Mouse (Mus musculus): ENCODE results near the gene Lypd3. TPM values are rescaled to one million over a fixed set of nuclear protein-coding genes. Genes with fewer than 3 reads are reported as not detected.

Gene Lypd3
- 0.36 to 0.70 TPM (median 0.58 TPM) in 3 of 4 replicates, not detected in the other for total RNA-seq (2023)

GRCm38 (mm10) chr7:24636264-24636663 is at the start of gene Lypd3:
TSS of gene Lypd3 (plus strand) at chr7:24636550.

GRCm38 (mm10) chr7:24587330-24588105 is 48.8 kb upstream of the Lypd3 start, which contains the start of the genes Ethe1 and Zfp575:
TSS of gene Ethe1 (plus strand) at chr7:24587543.
TSS of gene Zfp575 (minus strand) at chr7:24587641.

GRCm38 (mm10) chr7:24610144-24610878 is 26.0 kb upstream of the Lypd3 start, which contains the start of gene Phldb3:
TSS of gene Phldb3 (plus strand) at chr7:24610763.

GRCm38 (mm10) chr7:24676575-24676974 is 40.2 kb downstream of the Lypd3 start, which contains the start of gene Tex101:
TSS of gene Tex101 (minus strand) at chr7:24676675.

Other genes with a start within 250 kb of the Lypd3 start
- gene Smg9, start 236.9 kb upstream of the Lypd3 start, total RNA-seq (2023) = 69.5 to 87.3 TPM (median 83.7 TPM) in 4 replicates
- gene Irgc1, start 184.3 kb upstream of the Lypd3 start, total RNA-seq (2023) = 3.5 to 5.6 TPM (median 5.0 TPM) in 4 replicates
- 484 to 612 TPM (median 535 TPM) in 4 replicates for gene Plaur, start 174.1 kb upstream of the Lypd3 start, total RNA-seq (2023)
- gene Cadm4, start 154.5 kb upstream of the Lypd3 start, total RNA-seq (2023) = 1.2 to 3.1 TPM (median 1.7 TPM) in 4 replicates
- 1.0 to 2.2 TPM (median 1.8 TPM) in 4 replicates for gene Zfp428, start 129.5 kb upstream of the Lypd3 start, total RNA-seq (2023)
- not detected in 4 replicates for gene AC161166.1, start 124.1 kb upstream of the Lypd3 start, total RNA-seq (2023)
- gene Irgq, start 105.9 kb upstream of the Lypd3 start, total RNA-seq (2023) = 21.1 to 23.8 TPM (median 22.9 TPM) in 4 replicates
- 0.95 TPM in 1 of 4 replicates, not detected in the others for gene Pinlyp, start 90.4 kb upstream of the Lypd3 start, total RNA-seq (2023)
- 82.6 to 95.2 TPM (median 89.3 TPM) in 4 replicates for gene Xrcc1, start 90.3 kb upstream of the Lypd3 start, total RNA-seq (2023)
- gene Ethe1, start 49.0 kb upstream of the Lypd3 start, total RNA-seq (2023) = 8.6 to 10.6 TPM (median 10.1 TPM) in 4 replicates
- gene Zfp575, start 48.9 kb upstream of the Lypd3 start, total RNA-seq (2023) = not detected in 4 replicates
- gene Phldb3, start 25.8 kb upstream of the Lypd3 start, total RNA-seq (2023) = 25.2 to 27.4 TPM (median 25.6 TPM) in 4 replicates
- not detected in 4 replicates for gene Tex101, start 40.1 kb downstream of the Lypd3 start, total RNA-seq (2023)
- not detected in 4 replicates for gene BC049730, start 72.7 kb downstream of the Lypd3 start, total RNA-seq (2023)
- gene Gm4763, start 90.4 kb downstream of the Lypd3 start, total RNA-seq (2023) = not detected in 4 replicates
- gene Cd177, start 123.8 kb downstream of the Lypd3 start, total RNA-seq (2023) = 0.19 to 0.55 TPM (median 0.33 TPM) in 3 of 4 replicates, not detected in the other
- gene Ceacam10, start 140.7 kb downstream of the Lypd3 start, total RNA-seq (2023) = not detected in 4 replicates
- 2.1 to 3.0 TPM in 2 of 4 replicates, not detected in the others for gene Gm9844, start 225.7 kb downstream of the Lypd3 start, total RNA-seq (2023)
- gene Lypd4, start 233.4 kb downstream of the Lypd3 start, total RNA-seq (2023) = not detected in 4 replicates
- gene Dmrtc2, start 233.5 kb downstream of the Lypd3 start, total RNA-seq (2023) = not detected in 4 replicates
- 2,598 to 2,748 TPM (median 2,653 TPM) in 4 replicates for gene Rps19, start 247.8 kb downstream of the Lypd3 start, total RNA-seq (2023)

All from B cell, adult 62 days (primary cell).